Mouse (Mus musculus) liver, adult 2 months (tissue): ENCODE results near the gene Col6a3. TPM values are rescaled to one million over a fixed set of nuclear protein-coding genes. Genes with fewer than 3 reads are reported as not detected.

Source experiments
- DNase-seq: peaks from one replicate; pipeline ENCODE4 v3.0.0-alpha.2; 2011; ENCODE audit warnings: low read depth, low spot score; ENCODE audit errors: extremely low read depth
- H3K27ac ChIP-seq: fragments of 200-500 bp; replicated peaks from 2 replicates; pipeline ENCODE4 v1.5.1; 2012; ENCODE audit warnings: low read depth, mild to moderate bottlenecking, control low read depth, inconsistent platforms, low read length; ENCODE audit not compliant: insufficient read depth
- H3K27me3 ChIP-seq: fragments of 200-500 bp; 2 replicates; pipeline ENCODE4 v1.6.1; 2012; ENCODE audit warnings: mild to moderate bottlenecking, moderate library complexity, low read length, inconsistent platforms; ENCODE audit not compliant: control insufficient read depth, insufficient read depth
- H3K36me3 ChIP-seq: fragments of 200-500 bp; 2 replicates; pipeline ENCODE4 v1.6.1; 2012; ENCODE audit warnings: low read length, inconsistent platforms; ENCODE audit not compliant: control insufficient read depth, insufficient read depth
- H3K4me1 ChIP-seq: fragments of 200-500 bp; 2 replicates; pipeline ENCODE4 v1.6.1; 2011; ENCODE audit warnings: low read length; ENCODE audit not compliant: control insufficient read depth, insufficient read depth
- H3K4me3 ChIP-seq: fragments of 200-500 bp; 2 replicates; pipeline ENCODE4 v1.5.1; 2011; ENCODE audit warnings: low read depth, mild to moderate bottlenecking, control low read depth, low read length, moderate library complexity; ENCODE audit not compliant: insufficient read depth
- H3K79me2 ChIP-seq: fragments of 200-500 bp; 2 replicates; pipeline ENCODE4 v1.6.1; 2012; ENCODE audit warnings: inconsistent platforms, mild to moderate bottlenecking, low read length, moderate library complexity; ENCODE audit not compliant: control insufficient read depth, insufficient read depth
- H3K9ac ChIP-seq: fragments of 200-500 bp; 2 replicates; pipeline ENCODE4 v1.6.1; 2012; ENCODE audit warnings: low read depth, mild to moderate bottlenecking, control low read depth, inconsistent platforms, low read length
- CTCF ChIP-seq: fragments of 200-500 bp; IDR thresholded peaks from 2 replicates; pipeline ENCODE4 v1.5.1; 2011; ENCODE audit warnings: low read depth, low read length, control low read depth
- POLR2A ChIP-seq: fragments of 200-500 bp; IDR thresholded peaks from 2 replicates; pipeline ENCODE4 v1.6.1; 2011; ENCODE audit warnings: low read length, control low read depth; ENCODE audit not compliant: insufficient read depth; ENCODE audit errors: extremely low read depth
- WGBS: fragments of 180-500 bp; shearing (Covaris S2); methylation state at CpG from one replicate; pipeline ENCODE4 v1.1.7; 2018; 5-methylcytosine and 5-hydroxymethylcytosine counted together
- polyA plus RNA-seq: library from polyadenylated mRNA; depleted of rRNA; stranded (reverse); fragments of >200 nt; gene quantifications from 2 replicates; pipeline ENCODE4 v1.2.3, GENCODE M21; 2012
- total RNA-seq: library from RNA; depleted of rRNA; stranded (reverse); fragments of >200 nt; gene quantifications from 2 replicates; pipeline ENCODE4 v1.2.3, GENCODE M21; 2014

Col6a3 gene
- total and polyA plus RNA-seq, 2 experiments, result 2.1 to 5.5 TPM

- WGBS, result 86% methylated on average over 4 of the region's 4 CpGs
- Histone ChIP-seq H3K9ac (no peak overlapping the region), H3K36me3 (no peaks in the 10 kb centered on the region), H3K27ac (no peak overlapping the region), H3K4me1 (no peaks in the 10 kb centered on the region), H3K4me3 (no peak overlapping the region), H3K27me3 (no peaks in the 10 kb centered on the region), H3K79me2 (no peaks in the 10 kb centered on the region)
- no peak for TF ChIP-seq CTCF
- no peak for TF ChIP-seq POLR2A
- no peak for DNase-seq
Observed at GRCm38 (mm10) chr1:90793368-90793767, 50.4 kb downstream of the Col6a3 start.

- H3K4me3 ChIP-seq, result no peak overlapping the region
- no peaks in the 10 kb centered on the region for H3K36me3 ChIP-seq
- 84% methylated on average over 4 of the region's 4 CpGs for WGBS
- H3K79me2 ChIP-seq, result no peaks in the 10 kb centered on the region
- TF ChIP-seq CTCF (no peak), POLR2A (no peak)
- H3K27ac ChIP-seq, result no peak overlapping the region
- H3K9ac ChIP-seq, result no peak overlapping the region
- DNase-seq, result no peak
- H3K4me1 ChIP-seq, result no peaks in the 10 kb centered on the region
- H3K27me3 ChIP-seq, result no peaks in the 10 kb centered on the region
Observed at GRCm38 (mm10) chr1:90790925-90791324, 52.8 kb downstream of the Col6a3 start.

GRCm38 (mm10) chr1:90789506-90789905, 54.3 kb downstream of the Col6a3 start:
- Histone ChIP-seq H3K4me3 (no peak overlapping the region), H3K27ac (no peak overlapping the region), H3K36me3 (no peaks in the 10 kb centered on the region), H3K4me1 (no peaks in the 10 kb centered on the region), H3K79me2 (no peaks in the 10 kb centered on the region), H3K9ac (no peak overlapping the region), H3K27me3 (no peaks in the 10 kb centered on the region)
- DNase-seq, result no peak
- no peak for TF ChIP-seq CTCF
- TF ChIP-seq POLR2A, result no peak
- 76% methylated on average over 6 of the region's 6 CpGs for WGBS

- Histone ChIP-seq H3K36me3 (no peaks in the 10 kb centered on the region), H3K27ac (no peak overlapping the region), H3K4me1 (no peaks in the 10 kb centered on the region), H3K9ac (no peak overlapping the region), H3K4me3 (no peak overlapping the region), H3K79me2 (no peaks in the 10 kb centered on the region), H3K27me3 (0 out of 2 replicates have a peak, but pooled peaks cover under 1% of the 10 kb centered on the region)
- TF ChIP-seq CTCF (no peak), POLR2A (no peak)
- DNase-seq, result no peak
- WGBS, result 91% methylated on average over 1 of the region's 1 CpGs
Observed at GRCm38 (mm10) chr1:90780446-90780845, 63.3 kb downstream of the Col6a3 start.

- TF ChIP-seq CTCF (no peak), POLR2A (no peak)
- Histone ChIP-seq H3K79me2 (no peaks in the 10 kb centered on the region), H3K4me3 (no peak overlapping the region), H3K9ac (no peak overlapping the region), H3K27ac (no peak overlapping the region), H3K36me3 (no peaks in the 10 kb centered on the region), H3K27me3 (0 out of 2 replicates have a peak, but pooled peaks cover 2% of the 10 kb centered on the region), H3K4me1 (no peaks in the 10 kb centered on the region)
- DNase-seq, result no peak
- 82% methylated on average over 7 of the region's 7 CpGs for WGBS
Observed at GRCm38 (mm10) chr1:90779072-90779471, 64.7 kb downstream of the Col6a3 start.

GRCm38 (mm10) chr1:90775477-90776241, 68.1 kb downstream of the Col6a3 start:
- H3K79me2 ChIP-seq, result no peaks in the 10 kb centered on the region

More at GRCm38 (mm10) chr1:90775477-90776241, 68.1 kb downstream of the Col6a3 start:
- Histone ChIP-seq H3K27ac (no peak overlapping the region), H3K4me3 (no peak overlapping the region), H3K27me3 (0 out of 2 replicates have a peak, but pooled peaks cover 2% of the 10 kb centered on the region), H3K36me3 (no peaks in the 10 kb centered on the region), H3K9ac (no peak overlapping the region), H3K4me1 (no peaks in the 10 kb centered on the region)
- 32% methylated on average over 10 of the region's 10 CpGs for WGBS
- DNase-seq, result no peak
- no peak for TF ChIP-seq CTCF
- TF ChIP-seq POLR2A, result no peak
